Comparison of ENCODE assay signal across 12 mouse cellular contexts in genomic region chr1:159878681-159879080, GRCm38 (mm10).
A peak's percentile ranks its signal among the peaks of the same experiment; 100 is the strongest.
DNase-seq lines count a peak whose midpoint lies in the region; ATAC-seq and TF ChIP-seq lines count a peak whose summit lies in the region.
"Had no signal": no experiment of that assay in that cellular context is flagged by ENCODE, and none has a peak within 500 bp of the region (broad histone marks: within the 10 kb centered on the region; RNA-seq: fewer than 3 reads in every experiment).

No protein-coding gene starts in this region.

- CTCF ChIA-PET in Patski (lab: Charles Lee), result interaction anchor here (2.2 kb wide), 1 partner anchor 9 kb away, joined by 8 read pairs; no protein-coding TSS in a partner anchor

- 0 out of 2 replicates have a peak, but pooled peaks cover 3% of the 10 kb centered on the region for H3K4me1 ChIP-seq in hindbrain, embryonic 10.5 days (replicated peaks)
- no peaks in the 10 kb centered on the region for H3K4me1 ChIP-seq in hindbrain, embryonic 14.5 days (replicated peaks; ENCODE audit: control insufficient read depth, insufficient read depth, low read length)
- H3K4me1 ChIP-seq: embryonic facial prominence, embryonic 15.5 days had no signal

- 50% methylated on average over 3 of the region's 3 CpGs for WGBS in hindbrain, embryonic 10.5 days
- 51% methylated on average over 3 of the region's 3 CpGs for WGBS in hindbrain, embryonic 14.5 days

- ATAC-seq in hindbrain, embryonic 14.5 days (ENCODE audit: low FRiP score), result no peak
- no peak for ATAC-seq in Patski
- no peak for ATAC-seq in megakaryocyte progenitor cell, adult 5-6 weeks (replicated peaks; ENCODE audit: poor library complexity)
- ATAC-seq: inflammation-experienced regulatory T-cells, adult 6 months had no signal

- intact Hi-C loops in gastrocnemius, postnatal 14 days (cut with DNase I; ENCODE audit: low total_unique reads), result no loop called here

- H3K9me3 ChIP-seq in hindbrain, embryonic 10.5 days, result no peaks in the 10 kb centered on the region
- no peaks in the 10 kb centered on the region for H3K9me3 ChIP-seq in hindbrain, embryonic 14.5 days (ENCODE audit: control insufficient read depth, low read length)
- H3K9me3 ChIP-seq: embryonic facial prominence, embryonic 15.5 days had no signal

- H3K27me3 ChIP-seq in hindbrain, embryonic 10.5 days (ENCODE audit: insufficient read depth, poor library complexity, severe bottlenecking), result peaks cover 7% of the 10 kb centered on the region; the same call in 1 of the 2 replicates
- H3K27me3 ChIP-seq in hindbrain, embryonic 14.5 days (ENCODE audit: control insufficient read depth, insufficient read depth, low read length), result no peaks in the 10 kb centered on the region
- H3K27me3 ChIP-seq in Patski, result peaks cover 3% of the 10 kb centered on the region
- H3K27me3 ChIP-seq: embryonic facial prominence, embryonic 15.5 days had no signal

- no peak overlapping the region for H3K27ac ChIP-seq in hindbrain, embryonic 10.5 days
- H3K27ac ChIP-seq in hindbrain, embryonic 14.5 days, result no peak overlapping the region
- H3K27ac ChIP-seq: embryonic facial prominence, embryonic 15.5 days had no signal

- peak; percentile 13 for DNase-seq in hindbrain, embryonic 10.5 days (ENCODE audit: low spot score)
- no peak for DNase-seq in hindbrain, embryonic 14.5 days (ENCODE audit: low spot score)
- DNase-seq in 3T3-L1 (ENCODE audit: low read depth, low spot score), result peak; percentile 67
- DNase-seq in Patski (ENCODE audit: low read depth, low spot score), result no peak
- peak; percentile 16 for DNase-seq in embryo, embryonic 11.5 days (ENCODE audit: low read depth, low spot score)
- DNase-seq in spleen, postnatal 10 days (ENCODE audit: low spot score in 2 of 2), result no peak
- DNase-seq in gastrocnemius, postnatal 14 days, result no peak
- DNase-seq: adrenal gland, postnatal 14 days had no signal

- H3K36me3 ChIP-seq in hindbrain, embryonic 10.5 days, result no peaks in the 10 kb centered on the region
- H3K36me3 ChIP-seq in hindbrain, embryonic 14.5 days (replicated peaks; ENCODE audit: control insufficient read depth, insufficient read depth), result no peaks in the 10 kb centered on the region
- H3K36me3 ChIP-seq: embryonic facial prominence, embryonic 15.5 days had no signal

- H3K9ac ChIP-seq in hindbrain, embryonic 14.5 days, result no peak overlapping the region
- H3K9ac ChIP-seq: embryonic facial prominence, embryonic 15.5 days had no signal

- in situ Hi-C loops in Patski (cut with MboI; ENCODE audit: low pct_unique_long_range_greater_than_20kb), result no loop called here

- peak; percentile 61 for TF ChIP-seq CTCF in Patski (IDR thresholded peaks at IDR 0.05)

- no peak overlapping the region for H3K4me2 ChIP-seq in hindbrain, embryonic 14.5 days (replicated peaks)
- H3K4me2 ChIP-seq: embryonic facial prominence, embryonic 15.5 days had no signal

- H3K4me3 ChIP-seq in hindbrain, embryonic 10.5 days, result no peak overlapping the region
- no peak overlapping the region for H3K4me3 ChIP-seq in hindbrain, embryonic 14.5 days (replicated peaks; ENCODE audit: low read length)
- H3K4me3 ChIP-seq: embryonic facial prominence, embryonic 15.5 days; myocyte had no signal

- POLR2A ChIA-PET in Patski (lab: Charles Lee), result no interaction called here

Comparison
In these comparisons a context has a peak if more than half of its experiments do, and no peak if none do; other contexts are left out.
1. DNase-seq: peak in hindbrain, embryonic 10.5 days (single experiment), 3T3-L1 (single experiment) and embryo, embryonic 11.5 days (single experiment); none in hindbrain, embryonic 14.5 days (single experiment), Patski (single experiment), spleen, postnatal 10 days (0 of 2) and gastrocnemius, postnatal 14 days (single experiment).